Mouse (Mus musculus) hindbrain, embryonic 12.5 days (tissue): Measurements from ENCODE around the gene 6330409D20Rik. TPM values are rescaled to one million over a fixed set of nuclear protein-coding genes. Genes with fewer than 3 reads are reported as not detected.

ENCODE experiments used
- ATAC-seq: fragments of 200-750 bp; cut with Nextera tagmentation; 2 replicates; pipeline ENCODE4 v1.8.0; 2017; ENCODE audit warnings: moderate TSS enrichment; ENCODE audit not compliant: low FRiP score
- H3K27ac ChIP-seq: fragments of 300-500 bp; sonication (generic); 2 replicates; pipeline ENCODE4 v1.5.1; 2016; ENCODE audit warnings: mild to moderate bottlenecking
- H3K27me3 ChIP-seq: fragments of 300-500 bp; sonication (generic); 2 replicates; pipeline ENCODE4 v1.6.1; 2016; ENCODE audit warnings: mild to moderate bottlenecking
- H3K36me3 ChIP-seq: fragments of 300-500 bp; sonication (generic); 2 replicates; pipeline ENCODE4 v1.6.1; 2016; ENCODE audit warnings: mild to moderate bottlenecking
- H3K4me1 ChIP-seq: fragments of 300-500 bp; sonication (generic); 2 replicates; pipeline ENCODE4 v1.6.1; 2016
- H3K4me2 ChIP-seq: fragments of 300-500 bp; sonication (generic); replicated peaks from 2 replicates; pipeline ENCODE4 v1.6.1; 2016; ENCODE audit warnings: mild to moderate bottlenecking
- H3K4me3 ChIP-seq: fragments of 300-500 bp; sonication (generic); 2 replicates; pipeline ENCODE4 v1.5.1; 2016; ENCODE audit warnings: mild to moderate bottlenecking
- H3K9ac ChIP-seq: fragments of 300-500 bp; sonication (generic); 2 replicates; pipeline ENCODE4 v1.6.1; 2016; ENCODE audit warnings: mild to moderate bottlenecking, moderate library complexity
- H3K9me3 ChIP-seq: fragments of 300-500 bp; sonication (generic); replicated peaks from 2 replicates; pipeline ENCODE4 v1.6.1; 2016; ENCODE audit warnings: mild to moderate bottlenecking
- WGBS: fragments of 180-500 bp; shearing (Covaris S2); methylation state at CpG from one replicate; pipeline ENCODE4 v1.1.7; 2016; 5-methylcytosine and 5-hydroxymethylcytosine counted together
- polyA plus RNA-seq: library from polyadenylated mRNA; unstranded; fragments of >200 nt; fragmentation: Nextera tagmentation; extraction: Ambion mirVana; gene quantifications from 2 replicates; pipeline ENCODE4 v1.2.1, GENCODE M21; 2016

6330409D20Rik gene
- 1.6 and 2.0 TPM in 2 replicates for polyA plus RNA-seq

GRCm38 (mm10) chr2:32740916-32741272, at the start of gene 6330409D20Rik:
Gene 6330409D20Rik, minus strand, starts transcription at chr2:32741016.
- Histone ChIP-seq H3K4me2 (peak within 1 kb of the TSS; percentile 97), H3K4me3 (peak within 1 kb of the TSS; percentile 79), H3K27ac (peak within 1 kb of the TSS; percentile 91), H3K9me3 (no peaks in the 10 kb centered on the region), H3K9ac (peak within 1 kb of the TSS; percentile 81), H3K27me3 (peaks cover 11% of the 10 kb centered on the region), H3K4me1 (peaks cover 33% of the 10 kb centered on the region), H3K36me3 (peaks cover 12% of the 10 kb centered on the region)
- 7% methylated on average over 11 of the region's 11 CpGs for WGBS
- 0 out of 2 replicates have a peak, but pooled peaks have one; percentile 5 for ATAC-seq

- Histone ChIP-seq H3K36me3 (peaks cover 42% of the 10 kb centered on the region), H3K4me3 (no peak overlapping the region), H3K27ac (no peak overlapping the region), H3K9ac (no peak overlapping the region), H3K4me1 (no peaks in the 10 kb centered on the region; the same call in 1 of the 2 replicates), H3K9me3 (no peaks in the 10 kb centered on the region), H3K27me3 (no peaks in the 10 kb centered on the region), H3K4me2 (no peak overlapping the region)
- WGBS, result 50% methylated on average over 2 of the region's 2 CpGs
- no peak for ATAC-seq
Observed at GRCm38 (mm10) chr2:32788581-32788980, 47.8 kb upstream of the 6330409D20Rik start.

GRCm38 (mm10) chr2:32787176-32787575, 46.4 kb upstream of the 6330409D20Rik start:
- Histone ChIP-seq H3K27me3 (no peaks in the 10 kb centered on the region), H3K4me2 (no peak overlapping the region), H3K27ac (no peak overlapping the region), H3K36me3 (peaks cover 34% of the 10 kb centered on the region), H3K9me3 (no peaks in the 10 kb centered on the region), H3K9ac (no peak overlapping the region), H3K4me3 (no peak overlapping the region), H3K4me1 (no peaks in the 10 kb centered on the region; the same call in 1 of the 2 replicates)
- 61% methylated on average over 6 of the region's 6 CpGs for WGBS
- no peak for ATAC-seq

GRCm38 (mm10) chr2:32784048-32784681, 43.3 kb upstream of the 6330409D20Rik start, which contains the start of gene Cfap157:
Gene Cfap157, minus strand, starts transcription at chr2:32784428.
- no peak within 1 kb of the TSS for H3K9ac ChIP-seq
- H3K4me2 ChIP-seq, result no peak within 1 kb of the TSS
- peaks cover 10% of the 10 kb centered on the region; the same call in 1 of the 2 replicates for H3K36me3 ChIP-seq
- 69% methylated on average over 4 of the region's 4 CpGs for WGBS
- no peak within 1 kb of the TSS for H3K27ac ChIP-seq
- H3K9me3 ChIP-seq, result no peaks in the 10 kb centered on the region
- no peak for ATAC-seq
- no peaks in the 10 kb centered on the region; the same call in 1 of the 2 replicates for H3K4me1 ChIP-seq
- no peak within 1 kb of the TSS for H3K4me3 ChIP-seq
- no peaks in the 10 kb centered on the region for H3K27me3 ChIP-seq

- Histone ChIP-seq H3K27ac (no peak overlapping the region), H3K36me3 (no peaks in the 10 kb centered on the region), H3K9me3 (no peaks in the 10 kb centered on the region), H3K4me1 (no peaks in the 10 kb centered on the region; the same call in 1 of the 2 replicates), H3K27me3 (no peaks in the 10 kb centered on the region), H3K4me2 (no peak overlapping the region), H3K9ac (no peak overlapping the region), H3K4me3 (no peak overlapping the region)
- ATAC-seq, result no peak
- WGBS, result 75% methylated on average over 6 of the region's 6 CpGs
Observed at GRCm38 (mm10) chr2:32781710-32782109, 40.9 kb upstream of the 6330409D20Rik start.

GRCm38 (mm10) chr2:32779714-32780113, 38.9 kb upstream of the 6330409D20Rik start:
- ATAC-seq, result no peak
- WGBS, result 93% methylated on average over 6 of the region's 6 CpGs

GRCm38 (mm10) chr2:32779131-32779530, 38.3 kb upstream of the 6330409D20Rik start:
- H3K4me3 ChIP-seq, result no peak overlapping the region
- no peak overlapping the region for H3K4me2 ChIP-seq
- H3K9ac ChIP-seq, result no peak overlapping the region
- H3K9me3 ChIP-seq, result no peaks in the 10 kb centered on the region
- ATAC-seq, result no peak
- H3K27ac ChIP-seq, result no peak overlapping the region
- H3K4me1 ChIP-seq, result peaks cover 13% of the 10 kb centered on the region
- H3K36me3 ChIP-seq, result no peaks in the 10 kb centered on the region
- peaks cover 3% of the 10 kb centered on the region; the same call in 1 of the 2 replicates for H3K27me3 ChIP-seq
- WGBS, result 14% methylated on average over 8 of the region's 8 CpGs

More at GRCm38 (mm10) chr2:32779714-32780113, 38.9 kb upstream of the 6330409D20Rik start:
- peaks cover 13% of the 10 kb centered on the region for H3K4me1 ChIP-seq
- no peak overlapping the region for H3K9ac ChIP-seq
- H3K4me2 ChIP-seq, result no peak overlapping the region
- no peaks in the 10 kb centered on the region for H3K36me3 ChIP-seq
- H3K9me3 ChIP-seq, result no peaks in the 10 kb centered on the region
- no peak overlapping the region for H3K27ac ChIP-seq
- H3K27me3 ChIP-seq, result peaks cover 3% of the 10 kb centered on the region; the same call in 1 of the 2 replicates
- H3K4me3 ChIP-seq, result no peak overlapping the region

GRCm38 (mm10) chr2:32778081-32778480, 37.3 kb upstream of the 6330409D20Rik start:
- WGBS, result 92% methylated on average over 6 of the region's 6 CpGs
- Histone ChIP-seq H3K9ac (no peak overlapping the region), H3K4me2 (no peak overlapping the region), H3K36me3 (no peaks in the 10 kb centered on the region), H3K4me3 (no peak overlapping the region), H3K27me3 (peaks cover 3% of the 10 kb centered on the region; the same call in 1 of the 2 replicates), H3K27ac (no peak overlapping the region), H3K4me1 (peaks cover 13% of the 10 kb centered on the region), H3K9me3 (no peaks in the 10 kb centered on the region)
- no peak for ATAC-seq

GRCm38 (mm10) chr2:32776192-32776591, 35.4 kb upstream of the 6330409D20Rik start:
- H3K27me3 ChIP-seq, result peaks cover 3% of the 10 kb centered on the region; the same call in 1 of the 2 replicates
- H3K4me3 ChIP-seq, result peak overlapping the region; percentile 62
- no peak for ATAC-seq
- peak overlapping the region; percentile 86 for H3K4me2 ChIP-seq
- no peaks in the 10 kb centered on the region for H3K9me3 ChIP-seq
- H3K27ac ChIP-seq, result no peak overlapping the region
- H3K4me1 ChIP-seq, result peaks cover 15% of the 10 kb centered on the region
- 18% methylated on average over 22 of the region's 22 CpGs for WGBS
- H3K9ac ChIP-seq, result peak overlapping the region; percentile 55
- H3K36me3 ChIP-seq, result no peaks in the 10 kb centered on the region

- Histone ChIP-seq H3K4me1 (peaks cover 15% of the 10 kb centered on the region), H3K36me3 (no peaks in the 10 kb centered on the region), H3K4me2 (peak within 1 kb of the TSS; percentile 86), H3K4me3 (peak within 1 kb of the TSS; percentile 62), H3K27ac (peak within 1 kb of the TSS; percentile 45), H3K9me3 (no peaks in the 10 kb centered on the region), H3K9ac (peak within 1 kb of the TSS; percentile 55), H3K27me3 (peaks cover 3% of the 10 kb centered on the region; the same call in 1 of the 2 replicates)
- peak; percentile 98 for ATAC-seq
- under 1% methylated on average over 46 of the region's 46 CpGs for WGBS
Observed at GRCm38 (mm10) chr2:32775359-32776074, 34.7 kb upstream of the 6330409D20Rik start, which contains the start of the genes Ttc16 and Ptrh1. Gene Ttc16, minus strand, starts transcription at chr2:32775633. Gene Ptrh1, plus strand, starts transcription at chr2:32775786.

GRCm38 (mm10) chr2:32772626-32773279, 31.9 kb upstream of the 6330409D20Rik start:
- Histone ChIP-seq H3K36me3 (no peaks in the 10 kb centered on the region), H3K4me2 (no peak overlapping the region), H3K27me3 (peaks cover 3% of the 10 kb centered on the region; the same call in 1 of the 2 replicates), H3K4me1 (peaks cover 23% of the 10 kb centered on the region), H3K9ac (no peak overlapping the region), H3K27ac (no peak overlapping the region), H3K4me3 (no peak overlapping the region), H3K9me3 (no peaks in the 10 kb centered on the region; the same call in 1 of the 2 replicates)
- WGBS, result 85% methylated on average over 8 of the region's 8 CpGs
- ATAC-seq, result no peak

GRCm38 (mm10) chr2:32771886-32772285, 31.1 kb upstream of the 6330409D20Rik start:
- H3K4me2 ChIP-seq, result no peak overlapping the region
- no peak overlapping the region for H3K27ac ChIP-seq
- no peaks in the 10 kb centered on the region for H3K36me3 ChIP-seq
- peaks cover 30% of the 10 kb centered on the region for H3K4me1 ChIP-seq
- peaks cover 3% of the 10 kb centered on the region; the same call in 1 of the 2 replicates for H3K27me3 ChIP-seq
- WGBS, result 34% methylated on average over 12 of the region's 12 CpGs
- H3K9me3 ChIP-seq, result no peaks in the 10 kb centered on the region; the same call in 1 of the 2 replicates
- ATAC-seq, result no peak
- H3K4me3 ChIP-seq, result no peak overlapping the region
- H3K9ac ChIP-seq, result no peak overlapping the region
